Mouse (Mus musculus): ENCODE data around the gene Rnf208.

DNA sequence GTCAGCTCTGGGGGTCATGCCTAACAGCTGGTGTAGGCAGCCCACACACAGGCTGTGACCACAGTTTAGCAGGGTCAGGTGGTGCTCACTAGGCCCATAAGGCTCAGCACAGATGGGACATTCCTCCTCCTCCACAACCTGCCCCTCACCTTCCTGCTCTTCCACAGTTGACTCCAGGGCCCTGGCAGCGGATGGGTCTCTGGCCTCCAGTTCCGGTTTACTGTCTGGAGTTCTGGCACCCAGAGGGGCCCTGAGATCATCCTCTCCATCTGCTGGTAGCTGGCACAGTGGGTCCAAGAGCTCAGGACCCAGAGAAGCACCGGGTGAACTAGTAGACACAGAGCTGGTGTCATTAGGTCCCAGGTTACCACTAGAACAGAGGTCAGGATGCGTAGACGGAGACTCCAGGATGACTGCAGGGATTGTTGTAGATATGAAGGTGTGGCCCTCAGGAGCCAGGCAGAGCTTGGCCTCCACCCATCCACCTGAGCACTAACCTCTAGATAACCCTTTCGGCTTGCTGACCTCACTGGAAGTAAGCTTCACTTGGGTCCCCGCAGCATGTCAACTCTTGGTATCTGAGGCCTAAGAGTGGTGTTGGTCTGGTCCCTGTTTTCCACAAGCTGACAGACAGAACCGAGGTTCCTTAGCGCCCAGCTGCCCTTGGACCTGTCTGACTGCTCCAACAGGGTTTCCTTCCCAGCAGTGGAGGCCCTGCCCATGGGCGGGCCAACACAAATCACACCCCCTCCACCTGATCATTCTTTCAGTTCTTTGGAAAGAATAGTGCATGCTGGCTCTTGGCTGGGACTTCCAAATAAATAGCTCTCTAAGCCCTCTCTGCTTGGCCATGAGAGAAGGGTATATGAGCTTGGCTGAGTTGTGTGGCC, 4.4 kb downstream of the Rnf208 start, which contains the start of gene AL732309.1:
- TF ChIP-seq CTCF (IDR thresholded peaks at IDR 0.05; ENCODE audit: low read depth, low read length) (no peak), TAL1 (conservative IDR thresholded peaks at IDR 0.05; ENCODE audit: low read depth, low read length) (no peak)

Data from G1E (cell line).